Mouse (Mus musculus) layer of hippocampus, postnatal 10 days (tissue): ENCODE results near the gene Slc15a3. TPM values are rescaled to one million over a fixed set of nuclear protein-coding genes. Genes with fewer than 3 reads are reported as not detected.

ENCODE experiments used
- DNase-seq, 2 experiments: peaks; one replicate each; pipeline ENCODE4 v3.0.0; 2021; ENCODE audit warnings: low spot score in 2 of 2
- long read RNA-seq: library from polyadenylated mRNA; stranded (forward); transcript quantifications from one replicate; pipeline ENCODE4 v2.0.0, GENCODE M21; 2023
- total RNA-seq, 2 experiments: library from RNA; stranded (reverse); gene quantifications; 2 replicates each; pipeline ENCODE4 v1.2.3; 2021

Gene Slc15a3
- total RNA-seq, result 1 to 10 TPM; 1.1 to 1.5 TPM
- long read RNA-seq, result 0 reads

DNA sequence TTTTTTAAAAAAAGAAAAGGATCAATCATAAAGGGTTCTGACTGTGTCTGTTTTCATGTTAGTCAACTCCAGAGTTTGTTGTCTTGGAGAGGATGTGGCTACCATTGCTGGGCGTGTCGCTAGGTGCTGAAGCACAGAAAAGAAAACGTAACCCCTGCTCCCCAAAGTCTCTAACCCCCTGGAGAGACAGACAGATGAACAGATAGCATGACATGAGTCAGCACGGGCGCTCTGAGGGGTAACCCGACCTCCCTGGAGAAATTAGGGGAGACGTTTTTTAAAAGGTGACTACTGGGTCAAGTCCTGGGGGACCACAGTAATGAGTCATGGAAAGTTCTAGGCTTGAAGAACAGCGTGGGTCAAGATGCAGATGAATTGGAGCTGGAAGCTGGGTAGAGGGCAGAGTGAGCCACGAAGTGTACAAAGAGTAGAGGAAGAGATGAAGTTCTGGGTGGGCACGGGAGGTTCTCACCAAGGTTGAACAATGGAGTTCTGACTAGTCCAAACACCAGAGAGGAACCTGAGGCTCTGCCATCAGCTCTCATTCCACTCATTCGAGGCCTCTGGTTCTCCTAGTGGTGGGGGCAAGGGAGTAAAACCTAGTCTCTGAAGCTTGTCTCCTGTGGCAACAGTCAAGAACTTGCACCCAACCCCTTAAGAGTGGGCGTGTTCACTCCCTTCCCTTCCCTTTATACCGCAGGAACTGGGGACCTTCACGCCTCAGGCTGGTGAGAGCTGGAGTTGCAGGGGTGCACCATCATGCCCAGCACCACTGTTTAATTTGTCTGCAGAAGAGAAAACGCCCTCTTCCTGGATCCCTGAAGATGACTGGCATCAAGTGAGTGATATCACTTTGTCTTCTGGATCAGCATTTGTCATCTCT is at the start of gene Slc15a3:
TSS of gene Slc15a3 (plus strand) at position 718 of the 883 bp plus-strand sequence.
- DNase-seq, result no peak

DNA sequence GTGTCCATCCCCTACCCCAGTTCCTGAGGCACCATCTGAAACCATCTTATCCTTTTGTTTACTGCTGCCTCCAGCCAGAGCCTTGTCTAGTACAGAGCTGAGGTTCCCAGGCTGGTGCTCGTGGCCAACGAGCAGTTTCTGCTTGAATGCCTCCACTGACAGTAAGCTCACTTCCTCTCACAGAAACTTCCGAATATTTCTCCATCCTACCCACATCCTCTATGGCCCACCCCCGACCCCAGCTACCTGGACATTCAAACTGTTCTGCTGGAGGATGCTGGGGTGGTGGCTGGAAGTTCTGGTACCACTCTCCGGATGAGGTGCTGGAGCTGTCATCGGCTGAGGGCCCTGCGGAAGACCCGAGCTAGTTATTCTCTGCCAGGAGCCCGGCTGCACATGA is 49.2 kb upstream of the Slc15a3 start:
- DNase-seq, result no peak

DNA sequence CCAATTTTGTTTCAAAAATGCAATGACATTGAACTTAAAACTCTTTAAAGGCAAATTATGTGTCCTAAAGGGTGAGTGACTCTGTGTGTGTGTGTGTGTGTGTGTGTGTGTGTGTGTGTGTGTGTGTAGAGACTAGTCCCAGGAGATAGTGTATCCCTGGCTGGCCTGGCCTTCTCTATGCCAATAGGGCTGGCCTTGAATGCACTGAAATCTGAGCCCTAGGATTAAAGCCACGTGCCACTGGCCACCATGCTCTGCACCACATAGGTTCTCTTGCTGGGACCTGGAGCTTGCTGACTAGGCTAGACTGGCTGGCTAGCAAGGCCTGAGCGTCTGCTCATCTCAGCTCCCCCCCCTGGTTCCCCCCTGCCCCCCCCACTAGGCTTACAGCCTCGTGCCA is 46.5 kb upstream of the Slc15a3 start:
- no peak for DNase-seq

DNA sequence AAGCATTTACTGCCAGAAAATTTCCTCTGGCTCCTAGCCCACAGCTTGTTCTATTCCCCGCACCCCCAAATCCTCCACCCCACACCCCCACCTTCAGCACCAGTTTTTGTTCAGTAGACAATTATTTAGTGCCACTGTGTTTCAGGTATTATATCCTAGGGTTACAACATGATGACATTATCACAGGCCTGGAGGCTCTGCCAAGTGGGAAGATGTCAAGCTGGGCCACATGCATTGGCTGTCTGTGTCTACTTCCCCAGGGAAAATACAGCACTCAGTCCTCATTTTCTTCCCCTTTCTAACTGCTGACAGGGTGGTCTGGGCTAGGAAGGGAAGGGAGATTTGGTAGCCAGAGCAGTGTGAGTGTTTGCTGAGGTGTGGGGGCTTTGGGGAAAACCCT is 44.6 kb upstream of the Slc15a3 start:
- no peak for DNase-seq

DNA sequence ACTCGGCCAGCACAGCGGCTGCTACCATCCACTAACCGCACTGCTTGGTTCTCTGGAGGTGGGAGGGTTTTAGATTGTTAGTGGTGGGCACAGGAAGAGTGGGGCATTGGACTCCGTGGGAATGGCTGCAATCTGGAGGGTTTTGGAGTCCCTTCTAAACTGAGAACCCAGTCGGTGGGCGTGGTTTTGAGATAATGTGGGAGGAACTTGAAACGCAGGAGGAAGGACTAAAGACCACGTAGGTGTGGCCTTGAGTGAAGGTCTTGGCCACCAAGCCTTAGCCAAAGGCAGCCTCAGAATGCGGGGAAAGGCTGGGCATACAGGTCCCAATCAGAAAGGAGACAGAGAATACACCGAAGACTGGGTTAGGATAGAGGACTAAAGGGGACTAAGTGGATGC is 41.0 kb upstream of the Slc15a3 start:
- DNase-seq, result no peak

- DNase-seq, result no peak
Measured at GRCm38 (mm10) chr19:10799155-10799554, 40.4 kb upstream of the Slc15a3 start.

DNA sequence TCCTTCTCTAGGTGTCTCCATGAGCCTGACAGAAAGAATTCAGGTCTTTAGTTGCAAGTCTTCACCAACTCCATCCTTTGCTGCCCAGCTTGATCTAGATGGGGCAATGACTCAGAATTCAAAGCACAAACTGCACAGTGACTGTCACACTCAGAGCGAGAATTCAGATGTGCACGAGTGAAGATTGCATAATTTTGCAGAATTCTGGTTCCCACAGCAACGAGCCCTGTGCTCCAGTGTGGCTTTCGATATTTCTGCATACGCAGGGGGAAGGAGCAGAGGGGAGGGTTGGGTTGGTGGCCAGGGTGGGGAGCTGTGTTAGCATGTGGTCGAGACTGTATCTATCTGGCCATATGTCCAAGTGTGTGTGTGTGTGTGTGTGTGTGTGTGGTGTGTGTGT is 38.5 kb upstream of the Slc15a3 start:
- peak; percentile 40 to 55 for DNase-seq

DNA sequence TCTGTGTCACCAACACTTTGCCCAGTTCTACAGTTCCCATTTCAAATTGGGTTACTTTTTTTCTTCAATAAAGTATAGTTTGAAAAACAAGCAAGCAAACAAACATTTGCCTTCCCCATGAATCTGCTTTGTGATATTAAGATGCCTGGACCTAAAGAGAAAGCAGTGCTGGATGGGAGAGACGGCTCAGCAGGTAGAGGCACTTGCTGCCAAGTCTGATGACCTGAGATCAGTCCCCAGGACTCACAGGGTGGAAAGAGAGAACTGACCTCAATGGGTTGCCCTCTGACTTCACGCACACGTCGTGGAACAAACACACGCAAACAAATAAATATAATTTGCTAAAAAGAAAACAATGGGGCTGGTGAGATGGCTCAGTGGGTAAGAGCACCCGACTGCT is 37.6 kb upstream of the Slc15a3 start:
- DNase-seq, result no peak

GRCm38 (mm10) chr19:10803751-10804150 is 35.8 kb upstream of the Slc15a3 start:
- DNase-seq, result no peak

DNA sequence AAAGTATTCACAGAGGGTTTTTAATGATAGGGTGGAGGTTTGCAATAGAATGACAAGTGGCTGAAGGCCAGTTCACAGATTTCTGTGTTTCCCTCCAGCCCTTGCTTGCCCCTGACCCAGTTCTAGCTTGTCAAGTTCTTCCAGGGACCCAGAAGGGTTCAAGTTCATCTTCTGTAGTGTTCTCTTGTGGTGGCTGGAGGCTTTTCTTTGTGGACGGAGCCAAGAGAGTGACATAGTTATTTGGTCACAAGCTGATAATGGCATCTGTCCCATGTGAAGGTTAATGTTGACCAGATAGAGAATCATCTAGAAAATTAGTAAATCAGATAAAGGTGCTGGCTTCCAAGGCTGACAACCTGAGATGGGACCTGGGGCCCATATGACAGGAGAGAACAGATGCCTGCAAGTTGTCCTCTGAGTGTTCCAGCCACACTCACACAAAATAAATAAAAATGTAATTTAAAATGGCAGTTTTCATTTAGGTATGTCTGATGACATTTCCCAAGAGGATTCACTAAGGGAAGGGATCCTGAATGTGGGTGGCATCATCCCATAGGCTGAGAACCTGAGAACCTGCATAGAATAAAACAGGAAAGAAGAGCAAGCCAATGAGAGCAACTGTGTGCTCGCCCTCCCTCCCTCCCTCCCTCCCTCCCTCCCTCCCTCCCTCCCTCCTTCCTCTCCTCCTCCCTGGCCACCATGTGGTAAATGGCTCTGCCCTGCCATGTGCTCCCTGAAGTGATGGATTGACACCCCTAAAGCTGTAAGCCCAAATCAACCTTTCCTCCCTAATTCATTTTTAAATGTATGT is 34.5 kb upstream of the Slc15a3 start:
- no peak for DNase-seq

GRCm38 (mm10) chr19:10805661-10806285 is 33.8 kb upstream of the Slc15a3 start:
- no peak for DNase-seq

- no peak for DNase-seq
Measured at GRCm38 (mm10) chr19:10808524-10809233, 30.8 kb upstream of the Slc15a3 start.

DNA sequence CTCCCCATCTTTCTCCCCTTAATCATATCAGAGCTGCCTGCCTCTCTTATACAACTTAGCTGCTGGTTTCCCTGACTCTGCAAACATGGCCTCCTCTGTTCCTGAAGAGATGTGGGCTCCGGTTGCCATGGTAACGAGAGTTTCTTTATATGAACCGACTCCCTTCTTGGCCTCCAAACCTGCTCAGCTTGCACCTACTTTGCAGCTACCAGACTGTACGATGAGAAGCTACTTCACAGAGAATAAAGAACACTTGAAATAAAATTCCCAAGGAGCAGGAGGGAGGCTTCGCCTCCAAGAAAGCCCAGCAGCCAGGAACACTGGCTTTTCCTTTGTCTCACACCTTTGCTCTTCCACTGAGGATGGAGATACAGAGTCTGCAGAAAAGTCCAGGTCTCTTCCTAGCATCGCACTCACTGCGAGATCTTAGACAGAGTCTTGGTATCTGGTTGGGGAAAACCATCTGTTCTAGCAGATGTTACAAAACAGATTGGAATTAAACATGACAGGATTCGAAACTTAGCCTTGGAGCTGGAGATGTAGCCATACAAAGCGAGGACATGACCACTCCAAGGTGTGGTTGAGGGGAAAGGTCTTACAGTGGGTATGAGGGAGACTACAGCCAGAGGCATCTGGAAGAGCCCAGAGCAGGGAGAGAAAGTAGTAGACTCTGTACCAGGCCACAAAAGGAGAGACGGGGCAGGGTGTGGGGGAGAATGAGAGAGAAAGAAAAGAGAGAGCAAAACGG is 29.9 kb upstream of the Slc15a3 start:
- no peak for DNase-seq

- DNase-seq, result no peak
Measured at GRCm38 (mm10) chr19:10810176-10810492, 29.4 kb upstream of the Slc15a3 start.

DNA sequence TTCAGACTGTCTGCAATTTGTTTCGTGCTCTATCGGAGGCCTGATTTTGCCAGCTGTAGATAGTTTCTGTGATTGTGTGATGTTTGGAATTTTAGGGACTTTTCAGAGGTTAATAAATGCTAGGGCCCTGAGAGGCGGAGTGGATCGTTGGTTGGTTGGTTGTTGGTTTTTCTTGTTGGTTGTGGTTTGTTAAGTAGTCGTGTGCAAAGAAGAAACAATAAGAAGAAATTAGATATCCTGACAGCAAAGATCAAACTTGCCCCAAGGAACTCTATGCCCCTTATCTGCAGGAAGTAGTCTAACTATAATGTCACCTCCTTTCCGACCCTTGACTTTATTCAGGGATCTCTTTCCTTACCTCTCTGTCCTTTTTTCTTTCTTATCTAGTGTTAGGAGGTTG is 28.1 kb upstream of the Slc15a3 start:
- DNase-seq, result no peak

DNA sequence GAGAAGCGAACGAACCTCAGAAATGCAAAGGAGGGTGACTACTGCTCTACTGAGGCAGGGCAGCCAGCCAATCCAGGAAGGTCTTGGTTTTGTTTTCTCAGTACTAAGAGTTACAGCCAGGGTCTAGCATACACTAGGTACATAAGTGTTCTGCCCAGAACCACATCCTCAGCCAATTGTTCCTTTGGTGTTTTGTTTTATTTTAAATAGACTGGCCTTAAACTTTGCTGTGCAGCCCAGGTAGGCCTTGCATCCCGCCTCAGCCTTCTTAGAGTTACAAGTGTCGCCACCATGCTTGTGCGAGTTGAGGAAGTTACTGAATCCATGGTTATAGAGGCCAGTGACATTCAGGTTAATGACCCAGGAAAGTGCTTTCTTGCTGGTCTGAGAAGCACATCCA is 26.5 kb upstream of the Slc15a3 start:
- no peak for DNase-seq

- DNase-seq, result no peak
Measured at GRCm38 (mm10) chr19:10813905-10814304, 25.6 kb upstream of the Slc15a3 start.

DNA sequence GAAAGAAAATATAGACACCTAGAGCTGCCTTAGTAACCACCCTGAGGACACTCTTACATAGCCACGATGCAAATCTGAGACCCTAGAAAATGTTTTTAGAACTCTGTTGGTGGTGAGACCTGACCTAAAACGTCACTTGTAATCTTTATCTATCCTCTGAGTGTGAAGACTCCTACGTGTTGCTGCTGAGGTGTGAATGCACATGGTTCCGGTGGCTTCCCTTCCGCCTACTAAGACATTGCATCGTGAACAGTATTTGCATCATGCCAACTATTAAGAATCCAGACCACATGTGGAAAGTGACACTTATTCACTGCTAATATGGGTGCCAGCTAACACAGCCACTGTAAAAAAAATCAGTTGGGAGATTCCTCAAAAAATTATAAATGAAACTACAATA is 23.7 kb upstream of the Slc15a3 start:
- DNase-seq, result no peak

- no peak for DNase-seq
Measured at GRCm38 (mm10) chr19:10816462-10816861, 23.1 kb upstream of the Slc15a3 start.

GRCm38 (mm10) chr19:10818217-10818946 is 21.1 kb upstream of the Slc15a3 start:
- DNase-seq, result no peak
